Mouse (Mus musculus) left cerebral cortex, adult 9 months (tissue): ENCODE data around the gene Gm45062.
A peak's percentile ranks its signal among the peaks of the same experiment; 100 is the strongest.
"Not testable (repeated sequence)": the region's sequence is repeated elsewhere in the genome, so short reads cannot be mapped to it uniquely, and the experiment has no call there.

Experiments used
- DNase-seq, 2 experiments: peaks; one replicate each; pipeline ENCODE4 v3.0.0; 2022; ENCODE audit warnings: low spot score in 2 of 2

The Gm45062 gene

GRCm38 (mm10) chr6:8506631-8507030 is 247.4 kb downstream of the Gm45062 start:
- no peak for DNase-seq

- DNase-seq = peak; percentile 98 to 99
Observed at GRCm38 (mm10) chr6:8508883-8509536, 249.8 kb downstream of the Gm45062 start.

- DNase-seq = no peak
Observed at GRCm38 (mm10) chr6:8509551-8509950, 250.3 kb downstream of the Gm45062 start, which contains the start of gene Glcci1. Gene Glcci1, plus strand, starts transcription at chr6:8509600.

- no peak for DNase-seq
Observed at GRCm38 (mm10) chr6:8509961-8510863, 251.0 kb downstream of the Gm45062 start.

GRCm38 (mm10) chr6:8510864-8511428 is 251.7 kb downstream of the Gm45062 start:
- no peak for DNase-seq

GRCm38 (mm10) chr6:8511447-8511846 is 252.2 kb downstream of the Gm45062 start:
- DNase-seq = no peak

- no peak for DNase-seq
Observed at GRCm38 (mm10) chr6:8512416-8512815, 253.2 kb downstream of the Gm45062 start.

GRCm38 (mm10) chr6:8519687-8520086 is 260.4 kb downstream of the Gm45062 start:
- DNase-seq = no peak

- no peak for DNase-seq
Observed at GRCm38 (mm10) chr6:8521231-8521630, 262.0 kb downstream of the Gm45062 start.

GRCm38 (mm10) chr6:8524717-8525116 is 265.5 kb downstream of the Gm45062 start:
- no peak for DNase-seq

- DNase-seq = no peak
Observed at GRCm38 (mm10) chr6:8531104-8531894, 272.0 kb downstream of the Gm45062 start.

GRCm38 (mm10) chr6:8536944-8537343 is 277.7 kb downstream of the Gm45062 start:
- DNase-seq = no peak

- not testable (repeated sequence) for DNase-seq
Observed at GRCm38 (mm10) chr6:8541531-8541930, 282.3 kb downstream of the Gm45062 start.

GRCm38 (mm10) chr6:8544822-8545221 is 285.6 kb downstream of the Gm45062 start:
- DNase-seq = no peak

- DNase-seq = no peak
Observed at GRCm38 (mm10) chr6:8545780-8546179, 286.5 kb downstream of the Gm45062 start.

GRCm38 (mm10) chr6:8551155-8551554 is 291.9 kb downstream of the Gm45062 start:
- DNase-seq = no peak

- no peak for DNase-seq
Observed at GRCm38 (mm10) chr6:8556849-8557571, 297.8 kb downstream of the Gm45062 start.

GRCm38 (mm10) chr6:8560682-8561081 is 301.4 kb downstream of the Gm45062 start:
- no peak for DNase-seq

GRCm38 (mm10) chr6:8582377-8582776 is 323.1 kb downstream of the Gm45062 start:
- no peak for DNase-seq

GRCm38 (mm10) chr6:8583892-8584291 is 324.6 kb downstream of the Gm45062 start:
- DNase-seq = no peak

GRCm38 (mm10) chr6:8591665-8592064 is 332.4 kb downstream of the Gm45062 start:
- DNase-seq = no peak
